Mouse (Mus musculus): ENCODE data around the gene Srebf2. TPM values are rescaled to one million over a fixed set of nuclear protein-coding genes. Genes with fewer than 3 reads are reported as not detected.

Gene Srebf2
- total RNA-seq, 1 experiment = 173 TPM

GRCm38 (mm10) chr15:82161965-82162600 is 15.1 kb downstream of the Srebf2 start:
- no peak overlapping the region for H3K9ac ChIP-seq (ENCODE audit: insufficient read depth, low read depth, low read length, poor library complexity, severe bottlenecking)
- no peak for TF ChIP-seq HCFC1 (IDR thresholded peaks at IDR 0.05; ENCODE audit: borderline replicate concordance, insufficient read depth, low read length)
- no peak overlapping the region for H3K27ac ChIP-seq (ENCODE audit: insufficient read depth, low read depth, low read length, poor library complexity, severe bottlenecking)
- in situ Hi-C loops (cut with MboI; ENCODE audit: low sequenced_read_pairs in 2 of 2, unreplicated experiment in 2 of 2) = no loop called here
- H3K4me1 ChIP-seq (ENCODE audit: control insufficient read depth in 2 of 2, insufficient read depth in 2 of 2, low read length in 2 of 2, poor library complexity in 1 of 2) = peaks cover 13 to 31% of the 10 kb centered on the region in 2 experiments; a peak in 3 of 4 replicates
- DNase-seq (ENCODE audit: low read depth, low spot score) = no peak
- no peak overlapping the region for H3K4me3 ChIP-seq (ENCODE audit: insufficient read depth in 1 of 2, low read depth in 1 of 2, low read length in 2 of 2, poor library complexity in 1 of 2, severe bottlenecking in 1 of 2)
- H3K9me3 ChIP-seq (ENCODE audit: control insufficient read depth, insufficient read depth, low read depth, low read length) = no peaks in the 10 kb centered on the region
- H3K36me3 ChIP-seq (ENCODE audit: control insufficient read depth, insufficient read depth, low read length, poor library complexity, severe bottlenecking) = peaks cover 5% of the 10 kb centered on the region; the same call in 1 of the 2 replicates

GRCm38 (mm10) chr15:82163356-82164060 is 16.5 kb downstream of the Srebf2 start:
- Histone ChIP-seq H3K9me3 (ENCODE audit: control insufficient read depth, insufficient read depth, low read depth, low read length) (no peaks in the 10 kb centered on the region), H3K9ac (ENCODE audit: insufficient read depth, low read depth, low read length, poor library complexity, severe bottlenecking) (no peak overlapping the region), H3K36me3 (ENCODE audit: control insufficient read depth, insufficient read depth, low read length, poor library complexity, severe bottlenecking) (peaks cover 6% of the 10 kb centered on the region; the same call in 1 of the 2 replicates), H3K27ac (ENCODE audit: insufficient read depth, low read depth, low read length, poor library complexity, severe bottlenecking) (no peak overlapping the region), H3K4me3 (ENCODE audit: insufficient read depth in 1 of 2, low read depth in 1 of 2, low read length in 2 of 2, poor library complexity in 1 of 2, severe bottlenecking in 1 of 2) (no peak overlapping the region), H3K4me1 (ENCODE audit: control insufficient read depth in 2 of 2, insufficient read depth in 2 of 2, low read length in 2 of 2, poor library complexity in 1 of 2) (peaks cover 15 to 36% of the 10 kb centered on the region in 2 experiments)
- in situ Hi-C loops (cut with MboI; ENCODE audit: low sequenced_read_pairs in 2 of 2, unreplicated experiment in 2 of 2) = no loop called here
- TF ChIP-seq MAFK (IDR thresholded peaks at IDR 0.05; ENCODE audit: insufficient read depth, low read depth, low read length) (no peak), HCFC1 (IDR thresholded peaks at IDR 0.05; ENCODE audit: borderline replicate concordance, insufficient read depth, low read length) (no peak), ZC3H11A (IDR thresholded peaks at IDR 0.05; ENCODE audit: borderline replicate concordance, low read depth, low read length) (no peak), CHD2 (IDR thresholded peaks at IDR 0.05; ENCODE audit: low read depth, low read length) (no peak), ZNF384 (IDR thresholded peaks at IDR 0.05; ENCODE audit: low read depth, low read length) (no peak)
- DNase-seq (ENCODE audit: low read depth, low spot score) = no peak

- H3K27ac ChIP-seq (ENCODE audit: insufficient read depth, low read depth, low read length, poor library complexity, severe bottlenecking) = no peak overlapping the region; the same call in 1 of the 2 replicates
These were observed 17.0 kb downstream of the Srebf2 start for GRCm38 (mm10) chr15:82164061-82164399.

GRCm38 (mm10) chr15:82164496-82164895 is 17.5 kb downstream of the Srebf2 start:
- Histone ChIP-seq H3K27ac (ENCODE audit: insufficient read depth, low read depth, low read length, poor library complexity, severe bottlenecking) (no peak overlapping the region; the same call in 1 of the 2 replicates), H3K4me3 (ENCODE audit: insufficient read depth in 1 of 2, low read depth in 1 of 2, low read length in 2 of 2, poor library complexity in 1 of 2, severe bottlenecking in 1 of 2) (peak overlapping the region in 1 of 2 experiments; percentile 15; a peak in 1 of 4 replicates), H3K4me1 (ENCODE audit: control insufficient read depth in 2 of 2, insufficient read depth in 2 of 2, low read length in 2 of 2, poor library complexity in 1 of 2) (peaks cover 17 to 35% of the 10 kb centered on the region in 2 experiments), H3K9ac (ENCODE audit: insufficient read depth, low read depth, low read length, poor library complexity, severe bottlenecking) (peak overlapping the region; percentile 2; the same call in 1 of the 2 replicates), H3K9me3 (ENCODE audit: control insufficient read depth, insufficient read depth, low read depth, low read length) (no peaks in the 10 kb centered on the region), H3K36me3 (ENCODE audit: control insufficient read depth, insufficient read depth, low read length, poor library complexity, severe bottlenecking) (peaks cover 7% of the 10 kb centered on the region; the same call in 1 of the 2 replicates)
- TF ChIP-seq HCFC1 (IDR thresholded peaks at IDR 0.05; ENCODE audit: borderline replicate concordance, insufficient read depth, low read length) = no peak
- no peak for TF ChIP-seq CHD2 (IDR thresholded peaks at IDR 0.05; ENCODE audit: low read depth, low read length)
- no peak for TF ChIP-seq ZC3H11A (IDR thresholded peaks at IDR 0.05; ENCODE audit: borderline replicate concordance, low read depth, low read length)
- no peak for TF ChIP-seq ZNF384 (IDR thresholded peaks at IDR 0.05; ENCODE audit: low read depth, low read length)
- no peak for TF ChIP-seq MAFK (IDR thresholded peaks at IDR 0.05; ENCODE audit: insufficient read depth, low read depth, low read length)
- DNase-seq (ENCODE audit: low read depth, low spot score) = no peak
- in situ Hi-C loops (cut with MboI; ENCODE audit: low sequenced_read_pairs in 2 of 2, unreplicated experiment in 2 of 2) = no loop called here

More at GRCm38 (mm10) chr15:82164061-82164399, 17.0 kb downstream of the Srebf2 start:
- no peak for TF ChIP-seq HCFC1 (IDR thresholded peaks at IDR 0.05; ENCODE audit: borderline replicate concordance, insufficient read depth, low read length)
- TF ChIP-seq ZC3H11A (IDR thresholded peaks at IDR 0.05; ENCODE audit: borderline replicate concordance, low read depth, low read length) = no peak
- no peak for TF ChIP-seq MAFK (IDR thresholded peaks at IDR 0.05; ENCODE audit: insufficient read depth, low read depth, low read length)
- TF ChIP-seq CHD2 (IDR thresholded peaks at IDR 0.05; ENCODE audit: low read depth, low read length) = no peak
- no peak for TF ChIP-seq ZNF384 (IDR thresholded peaks at IDR 0.05; ENCODE audit: low read depth, low read length)
- H3K4me3 ChIP-seq (ENCODE audit: insufficient read depth in 1 of 2, low read depth in 1 of 2, low read length in 2 of 2, poor library complexity in 1 of 2, severe bottlenecking in 1 of 2) = no peak overlapping the region
- H3K9ac ChIP-seq (ENCODE audit: insufficient read depth, low read depth, low read length, poor library complexity, severe bottlenecking) = no peak overlapping the region
- in situ Hi-C loops (cut with MboI; ENCODE audit: low sequenced_read_pairs in 2 of 2, unreplicated experiment in 2 of 2) = no loop called here
- no peaks in the 10 kb centered on the region for H3K9me3 ChIP-seq (ENCODE audit: control insufficient read depth, insufficient read depth, low read depth, low read length)
- H3K36me3 ChIP-seq (ENCODE audit: control insufficient read depth, insufficient read depth, low read length, poor library complexity, severe bottlenecking) = peaks cover 7% of the 10 kb centered on the region; the same call in 1 of the 2 replicates
- peaks cover 13 to 37% of the 10 kb centered on the region in 2 experiments for H3K4me1 ChIP-seq (ENCODE audit: control insufficient read depth in 2 of 2, insufficient read depth in 2 of 2, low read length in 2 of 2, poor library complexity in 1 of 2)
- DNase-seq (ENCODE audit: low read depth, low spot score) = no peak

Data from ES-E14 (cell line).